Mouse (Mus musculus) Patski (cell line): Measurements from ENCODE around the gene AI467606. TPM values are rescaled to one million over a fixed set of nuclear protein-coding genes. Genes with fewer than 3 reads are reported as not detected.
"Not testable (repeated sequence)": the region's sequence is repeated elsewhere in the genome, so short reads cannot be mapped to it uniquely, and the experiment has no call there.

Experiments used
- ATAC-seq: fragments of 100-300 bp; one replicate; pipeline ENCODE4 v1.8.0; 2021
- CTCF ChIA-PET: fragments of 350-600 bp; sonication (Branson Sonifier 250); formaldehyde crosslinking; loops from one replicate; lab custom pipeline; 2022; ENCODE audit warnings: inconsistent platforms; lab: Charles Lee
- POLR2A ChIA-PET: fragments of 350-600 bp; sonication (Branson Sonifier 250); formaldehyde crosslinking; loops from one replicate; lab custom pipeline; 2022; ENCODE audit warnings: antibody characterized with exemption, inconsistent platforms; lab: Charles Lee
- DNase-seq: peaks from one replicate; pipeline ENCODE4 v3.0.0-alpha.2; 2011; ENCODE audit warnings: low read depth, low spot score
- H3K27me3 ChIP-seq: fragments of 371-371 bp; one replicate; pipeline ENCODE4 v1.5.1; 2021
- CTCF ChIP-seq: fragments of 100-300 bp; IDR thresholded peaks from one replicate; pipeline ENCODE4 v1.5.1; 2021
- in situ Hi-C: fragments of 300-500 bp; cut with MboI; formaldehyde crosslinking; loops from 3 replicates; pipeline ENCODE4 v1.11.1; 2018; ENCODE audit warnings: low pct_unique_long_range_greater_than_20kb, mixed read lengths
- polyA plus RNA-seq: library from polyadenylated mRNA; unstranded; gene quantifications from one replicate; pipeline ENCODE4 v1.2.3, GENCODE M21; 2021

AI467606 gene
- polyA plus RNA-seq, 1 experiment from 2014 or later = 0.71 TPM

DNA sequence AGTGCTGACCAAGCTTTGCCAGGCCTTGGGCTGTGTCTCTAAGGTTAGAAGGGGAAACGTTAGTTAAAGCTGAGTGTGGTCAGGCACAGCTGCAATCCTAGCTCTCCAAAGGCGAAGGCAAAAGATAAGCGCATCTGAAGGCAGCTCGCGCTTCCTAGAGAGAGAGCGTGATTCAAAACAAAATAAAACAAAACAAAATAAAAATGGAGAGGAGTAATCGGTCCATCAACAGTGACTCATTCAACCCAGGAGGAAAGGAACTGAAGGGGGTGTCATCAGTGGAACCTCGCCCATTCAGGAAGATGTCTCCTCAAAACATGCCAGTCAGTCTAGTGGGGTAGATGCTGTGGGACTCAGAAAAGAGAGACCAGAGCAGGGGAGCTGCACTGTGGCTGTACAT lies 8.9 kb upstream of the AI467606 start:
- ATAC-seq (no peak), DNase-seq (no peak)
- in situ Hi-C loops = no loop called here
- H3K27me3 ChIP-seq = no peaks in the 10 kb centered on the region
- POLR2A ChIA-PET = no interaction called here
- CTCF ChIA-PET = no interaction called here
- no peak for TF ChIP-seq CTCF

DNA sequence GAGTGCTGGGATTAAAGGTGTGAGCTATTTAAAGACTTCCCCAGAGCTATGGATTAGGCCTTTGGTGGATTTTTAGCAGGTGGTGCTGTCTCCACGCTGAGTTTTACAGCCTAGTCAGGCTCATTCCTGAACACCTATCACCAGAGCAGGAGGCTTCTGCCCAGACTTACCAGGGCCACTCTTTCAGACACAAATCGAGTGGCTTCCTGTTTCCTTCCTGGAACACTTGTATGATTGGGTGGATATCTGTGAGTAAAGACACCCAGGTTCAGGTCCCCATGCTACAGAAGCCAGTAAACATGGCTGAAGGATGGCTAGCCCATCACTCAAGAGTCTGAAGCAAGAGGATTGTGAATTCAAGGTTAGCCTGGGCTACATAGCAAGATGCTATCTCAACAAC lies 8.2 kb upstream of the AI467606 start:
- POLR2A ChIA-PET = interaction anchor here (1.3 kb wide), 1 partner anchor 132 kb away, joined by 3 read pairs; no protein-coding TSS in a partner anchor

DNA sequence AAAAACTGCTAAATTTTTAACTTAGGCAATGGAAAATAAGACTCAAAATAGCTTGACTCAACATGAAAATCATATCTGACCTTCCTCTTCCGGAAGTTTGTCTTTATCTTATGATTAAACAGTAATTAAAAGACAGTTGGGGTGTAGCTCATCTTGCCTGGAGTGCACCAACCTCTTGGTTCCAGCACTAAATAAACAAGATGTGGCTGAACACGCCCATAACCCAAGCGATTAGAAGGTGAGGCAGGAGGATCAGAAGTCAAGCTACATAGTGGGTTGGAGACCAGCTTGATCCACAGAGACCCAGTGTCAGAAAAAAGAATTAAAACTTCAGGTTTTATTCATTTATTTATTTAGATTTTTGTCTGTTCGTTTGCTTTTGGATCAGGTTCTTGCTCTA lies 7.5 kb upstream of the AI467606 start:
- ChIA-PET CTCF (no interaction called here), POLR2A (interaction anchor here (0.7 to 1.3 kb wide), 2 partner anchors 59 to 133 kb away, joined by 3 to 4 read pairs; no protein-coding TSS in a partner anchor)
- no peaks in the 10 kb centered on the region for H3K27me3 ChIP-seq
- DNase-seq (no peak), ATAC-seq (no peak)
- in situ Hi-C loops = no loop called here
- no peak for TF ChIP-seq CTCF

More for the DNA sequence above, 8.2 kb upstream of the AI467606 start:
- ATAC-seq = no peak
- TF ChIP-seq CTCF = no peak
- DNase-seq = no peak
- in situ Hi-C loops = no loop called here
- H3K27me3 ChIP-seq = no peaks in the 10 kb centered on the region
- CTCF ChIA-PET = no interaction called here

DNA sequence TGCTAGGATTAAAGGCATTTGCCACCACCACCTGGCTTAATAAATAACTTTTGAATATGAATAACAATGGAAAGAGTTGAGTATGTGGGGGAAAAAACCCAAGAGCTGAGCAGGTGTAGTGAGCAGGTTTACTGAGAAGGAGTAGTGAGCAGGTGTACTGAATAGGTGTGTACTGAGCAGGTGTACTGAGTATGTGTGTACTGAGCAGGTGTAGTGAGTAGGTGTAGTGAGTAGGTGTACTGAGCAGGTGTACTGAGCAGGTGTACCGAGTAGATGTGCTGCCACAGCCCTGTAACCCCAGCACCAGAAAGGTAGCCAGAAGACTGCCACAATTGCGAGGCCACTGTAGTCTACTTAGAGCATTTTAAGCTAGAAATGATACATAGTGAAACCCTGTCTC lies 6.4 kb upstream of the AI467606 start:
- CTCF ChIA-PET = no interaction called here
- H3K27me3 ChIP-seq = no peaks in the 10 kb centered on the region
- POLR2A ChIA-PET = no interaction called here
- DNase-seq = no peak
- in situ Hi-C loops = no loop called here
- ATAC-seq = no peak
- no peak for TF ChIP-seq CTCF

DNA sequence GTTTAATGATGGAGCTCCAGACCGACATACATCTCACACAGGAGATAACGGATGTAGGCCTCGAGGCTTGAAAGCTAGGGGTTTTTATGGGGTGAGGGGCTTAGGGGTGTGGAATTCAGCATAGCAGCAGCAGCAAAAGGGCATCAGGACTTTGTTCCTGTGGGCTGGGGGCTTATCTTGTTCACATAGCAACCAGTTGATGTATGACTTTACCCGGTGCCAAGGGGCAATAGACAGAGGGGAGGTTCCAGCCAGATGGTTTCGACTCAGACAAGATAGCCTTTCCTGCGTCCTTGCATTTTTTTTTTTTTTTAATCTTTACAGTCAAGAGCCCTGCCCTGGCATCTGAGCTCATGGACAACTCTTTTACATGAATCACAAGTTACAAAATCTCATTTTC lies 5.4 kb upstream of the AI467606 start:
- POLR2A ChIA-PET = interaction anchor here (0.7 kb wide), 1 partner anchor 128 kb away, joined by 4 read pairs; no protein-coding TSS in a partner anchor
- DNase-seq, CTCF ChIA-PET, H3K27me3 ChIP-seq, ATAC-seq, in situ Hi-C loops: not testable (repeated sequence)

DNA sequence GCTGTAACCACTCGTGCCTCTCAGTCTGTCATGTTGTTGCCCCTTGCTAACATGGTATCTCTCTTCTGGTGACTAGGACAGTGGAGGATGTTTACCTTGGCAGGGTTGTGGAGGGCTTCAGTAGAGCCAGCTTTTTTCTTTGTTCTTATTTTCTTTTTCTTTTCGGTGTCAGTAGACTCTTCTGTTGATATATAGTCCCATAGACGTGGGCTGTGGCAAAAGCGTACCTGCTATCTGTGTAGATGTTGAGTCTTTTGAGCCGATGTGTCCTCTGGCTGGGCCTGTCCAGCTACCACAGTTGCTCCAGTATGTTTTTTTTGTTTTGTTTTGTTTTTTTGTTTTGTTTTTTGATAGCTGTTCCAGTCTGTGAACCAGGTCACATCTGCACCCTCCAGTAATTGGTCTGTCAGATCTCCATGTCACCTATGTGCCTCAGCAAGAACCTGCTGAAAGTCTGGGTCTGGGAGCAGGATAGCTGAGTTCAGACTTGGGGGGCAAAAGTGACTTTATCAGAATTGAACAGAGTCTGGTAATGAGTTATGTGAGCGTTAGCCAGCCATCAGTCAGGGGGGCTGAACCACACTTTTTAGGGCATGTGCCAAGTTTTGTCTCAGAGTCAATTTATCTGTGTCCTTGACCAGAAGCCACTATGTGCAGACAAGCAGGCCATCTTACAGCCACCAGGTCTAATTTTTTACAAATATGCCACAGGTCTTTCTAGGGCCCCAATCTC lies 3.7 kb upstream of the AI467606 start, which contains the start of gene Zg16:
TSS of gene Zg16 (minus strand) at position 51 of the 733 bp plus-strand sequence.
- in situ Hi-C loops, H3K27me3 ChIP-seq, POLR2A ChIA-PET, ATAC-seq, DNase-seq, CTCF ChIA-PET: not testable (repeated sequence)

DNA sequence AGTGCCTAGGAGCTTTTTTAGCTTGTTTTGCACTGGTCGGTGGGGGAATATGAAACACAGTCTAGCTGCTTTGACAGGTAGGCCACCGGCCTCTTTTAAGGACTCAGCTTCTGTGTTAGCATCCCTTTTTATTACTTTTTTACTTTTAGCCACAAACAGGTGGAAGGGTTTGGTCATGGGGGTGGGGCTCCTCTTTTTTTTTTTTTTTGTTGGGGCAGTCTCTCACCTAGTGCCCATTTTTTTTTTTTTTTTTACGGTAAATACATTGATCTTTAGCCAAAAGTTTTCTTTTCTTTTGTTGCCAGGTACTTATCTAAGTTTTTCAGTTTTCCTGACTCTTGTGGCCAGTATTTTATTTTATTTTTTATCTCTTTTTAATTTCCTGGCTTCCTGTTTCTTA lies 3.1 kb upstream of the AI467606 start:
- no peak for TF ChIP-seq CTCF
- ATAC-seq (no peak), DNase-seq (no peak)
- POLR2A ChIA-PET = no interaction called here
- H3K27me3 ChIP-seq = no peaks in the 10 kb centered on the region
- in situ Hi-C loops = no loop called here
- CTCF ChIA-PET = no interaction called here

DNA sequence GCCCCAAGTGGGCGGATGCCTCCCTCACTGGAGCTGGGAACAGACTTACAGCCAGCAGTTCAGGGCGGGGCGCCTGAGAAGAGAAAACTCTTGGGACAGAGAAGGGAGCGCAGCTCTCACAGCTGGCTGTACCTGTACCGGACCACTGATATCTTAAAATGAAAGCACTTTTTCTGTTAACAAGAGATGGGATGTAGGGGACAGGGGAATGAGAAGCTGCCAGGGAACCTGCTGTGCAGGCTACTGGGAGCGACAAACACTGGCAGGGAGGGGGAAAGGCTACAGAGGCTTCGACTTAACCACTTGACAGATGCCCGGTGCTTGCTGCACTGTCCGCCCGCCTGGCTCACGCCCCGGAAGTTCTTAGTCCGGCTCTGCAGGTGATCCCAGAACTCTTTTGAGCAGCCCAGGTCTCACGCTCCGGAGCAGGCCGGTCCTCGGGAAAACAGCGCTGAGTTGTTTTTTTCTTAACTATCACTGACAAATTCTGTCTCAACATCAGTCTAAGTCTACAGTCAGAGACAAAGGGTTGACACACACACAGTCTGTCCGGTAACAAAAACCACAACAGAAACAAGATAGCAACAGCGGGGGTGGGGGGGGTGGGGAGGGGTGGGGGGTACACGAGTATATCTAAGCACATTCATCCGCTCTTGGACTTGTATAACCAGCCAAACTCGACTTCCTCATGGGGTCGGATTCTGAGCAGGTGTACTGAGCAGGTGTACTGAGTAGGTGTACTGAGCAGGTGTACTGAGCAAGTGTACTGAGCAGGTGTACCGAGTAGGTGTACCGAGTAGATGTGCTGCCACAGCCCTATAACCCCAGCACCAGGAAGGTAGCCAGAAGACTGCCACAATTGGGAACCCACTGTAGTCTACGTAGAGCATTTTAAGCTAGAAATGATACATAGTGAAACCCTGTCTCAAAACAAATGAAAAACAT lies 2.0 kb upstream of the AI467606 start:
- no peak for DNase-seq
- POLR2A ChIA-PET = no interaction called here
- TF ChIP-seq CTCF = no peak
- CTCF ChIA-PET = no interaction called here
- no peaks in the 10 kb centered on the region for H3K27me3 ChIP-seq
- no peak for ATAC-seq
- in situ Hi-C loops = no loop called here

DNA sequence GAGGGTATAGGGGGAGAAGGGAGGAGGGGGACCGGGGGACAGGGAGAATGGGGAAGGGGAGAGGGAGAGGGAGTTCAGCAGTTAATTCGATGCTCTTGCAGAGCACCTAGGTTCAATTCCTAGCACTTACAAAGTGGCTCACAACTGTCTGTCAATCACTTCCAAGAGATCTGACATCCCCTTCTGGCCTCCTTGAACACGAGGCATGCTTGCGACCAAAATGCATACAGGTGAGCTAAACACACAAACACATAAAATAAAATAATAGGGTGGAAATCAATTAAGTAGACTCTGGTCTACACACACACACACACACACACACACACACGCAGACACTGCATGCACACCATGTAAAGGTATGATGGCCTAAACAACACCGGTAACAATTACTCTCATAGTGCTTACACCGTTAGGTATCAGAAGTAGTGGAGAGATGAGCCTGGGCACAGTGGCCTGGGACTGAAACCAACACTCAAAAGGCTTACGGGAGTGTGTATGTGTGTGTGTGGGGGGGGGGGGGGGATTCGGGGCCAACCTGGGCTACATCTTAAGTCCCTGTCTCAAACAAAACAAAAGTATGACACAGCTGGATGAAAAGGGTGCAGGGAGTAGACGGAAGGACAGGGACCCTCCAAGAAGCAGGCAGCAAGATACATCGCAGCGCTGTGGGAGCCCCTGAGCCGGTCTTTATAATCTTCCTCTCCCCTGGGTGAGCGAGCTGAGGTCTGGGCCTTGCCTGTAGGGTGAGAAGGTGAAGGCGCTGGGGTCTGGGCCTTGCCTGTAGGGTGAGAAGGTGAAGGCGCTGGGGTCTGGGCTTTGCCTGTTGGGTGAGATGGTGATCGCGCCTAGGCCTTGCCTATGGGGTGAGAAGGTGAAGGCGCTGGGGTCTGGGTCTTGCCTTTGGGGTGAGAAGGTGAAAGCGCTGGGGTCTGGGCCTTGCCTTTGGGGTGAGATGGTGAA lies 725 bp upstream of the AI467606 start:
- TF ChIP-seq CTCF = no peak
- in situ Hi-C loops = loop anchor here (5.0 to 10.0 kb wide), 2 partner anchors 33 to 126 kb away; no protein-coding TSS in a partner anchor

DNA sequence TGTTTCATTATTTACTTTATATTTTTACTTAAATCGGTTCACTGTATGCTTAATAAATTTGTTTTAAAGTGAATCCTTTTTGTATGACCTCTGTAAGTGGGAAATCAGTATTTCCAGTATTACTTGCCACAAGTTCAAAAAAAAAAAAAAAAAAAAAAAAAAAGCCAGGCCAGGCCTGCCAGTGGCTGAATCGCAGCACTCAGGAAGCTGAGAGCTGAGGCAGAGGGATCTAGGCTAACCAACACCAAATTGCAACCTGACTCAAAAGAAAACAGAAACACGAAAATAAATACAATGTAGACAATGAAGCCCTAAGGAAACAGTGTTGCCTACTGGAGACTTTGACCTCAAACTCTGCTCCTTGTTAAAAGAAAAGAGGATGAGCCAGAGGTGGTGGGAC lies 2.8 kb downstream of the AI467606 start:
- POLR2A ChIA-PET = no interaction called here
- no peaks in the 10 kb centered on the region for H3K27me3 ChIP-seq
- in situ Hi-C loops = loop anchor here (5.0 to 10.0 kb wide), 2 partner anchors 37 to 129 kb away; no protein-coding TSS in a partner anchor
- DNase-seq (no peak), ATAC-seq (no peak)
- CTCF ChIA-PET = no interaction called here
- no peak for TF ChIP-seq CTCF

More for the DNA sequence above, 725 bp upstream of the AI467606 start:
- no peaks in the 10 kb centered on the region for H3K27me3 ChIP-seq
- ATAC-seq (no peak), DNase-seq (no peak)
- POLR2A ChIA-PET = no interaction called here
- CTCF ChIA-PET = no interaction called here
